ENCODE assay signal across 29 mouse cellular contexts in the genomic region with DNA sequence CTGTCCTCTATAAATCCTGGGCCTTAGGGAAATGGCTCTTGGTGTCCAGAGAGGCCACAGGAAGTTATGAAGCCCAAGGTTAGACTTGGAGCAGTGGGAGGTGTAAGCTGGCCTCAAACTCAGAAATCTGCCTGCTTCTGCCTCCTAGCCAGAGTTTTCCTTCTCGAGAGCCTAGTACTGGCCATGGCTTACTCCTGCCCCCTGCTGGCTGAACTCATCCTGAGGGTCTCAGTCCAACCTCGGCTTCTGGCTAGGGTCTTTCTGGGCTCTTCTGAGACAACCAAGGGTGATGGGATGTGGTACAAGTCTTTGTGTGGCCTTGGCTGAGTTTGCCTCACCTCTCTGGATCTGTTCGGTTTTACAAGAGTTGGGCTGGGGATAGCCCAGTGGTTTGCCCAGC. TPM values are rescaled to one million over a fixed set of nuclear protein-coding genes. Genes with fewer than 3 reads are reported as not detected.
DNase-seq lines count a peak whose midpoint lies in the region; ATAC-seq and TF ChIP-seq lines count a peak whose summit lies in the region.
"Had no signal": no experiment of that assay in that cellular context is flagged by ENCODE, and none has a peak within 500 bp of the region (broad histone marks: within the 10 kb centered on the region; RNA-seq: fewer than 3 reads in every experiment).

No protein-coding gene starts in this region.

- no peaks in the 10 kb centered on the region for H3K9me3 ChIP-seq in liver, embryonic 14.5 days (ENCODE audit: control insufficient read depth, low read length)
- no peaks in the 10 kb centered on the region; the same call in 1 of the 2 replicates for H3K9me3 ChIP-seq in liver, embryonic 12.5 days (replicated peaks)
- H3K9me3 ChIP-seq: hindbrain, embryonic 12.5 days had no signal

- no peaks in the 10 kb centered on the region for H3K27me3 ChIP-seq in liver, embryonic 14.5 days (ENCODE audit: control insufficient read depth, insufficient read depth, low read length)
- peaks cover 11% of the 10 kb centered on the region; the same call in 1 of the 2 replicates for H3K27me3 ChIP-seq in liver, embryonic 12.5 days (replicated peaks)
- H3K27me3 ChIP-seq: hindbrain, embryonic 12.5 days; limb, embryonic 13.5 days; neural tube, embryonic 12.5 days had no signal

- WGBS in liver, embryonic 14.5 days (ENCODE audit: insufficient replicate concordance) = 59% methylated on average over 3 of the region's 3 CpGs
- 64% methylated on average over 3 of the region's 3 CpGs for WGBS in liver, embryonic 12.5 days (ENCODE audit: insufficient replicate concordance)

- no peaks in the 10 kb centered on the region for H3K4me1 ChIP-seq in liver, embryonic 14.5 days (replicated peaks; ENCODE audit: control insufficient read depth in 2 of 2, insufficient read depth in 2 of 2, low read length in 1 of 2)
- no peaks in the 10 kb centered on the region for H3K4me1 ChIP-seq in liver, embryonic 12.5 days

- no peak for DNase-seq in liver, embryonic 14.5 days (ENCODE audit: low read depth in 3 of 3, low spot score in 3 of 3)
- DNase-seq in thymus, postnatal 4 days = peak; percentile 47
- DNase-seq in thymus, adult 18-20 months = no peak
- DNase-seq in R1 (ENCODE audit: low read depth, low spot score) = peak; percentile 42
- no peak for DNase-seq in c-Kit-positive CD71-positive TER-119-positive erythroid progenitor cells, embryonic 14.5 days (ENCODE audit: low spot score)
- DNase-seq in heart, adult 8-10 months (ENCODE audit: low spot score) = no peak
- DNase-seq: adrenal gland, postnatal 10 days; cerebellum, adult 11 months; cerebellum, postnatal 25 days; embryo, embryonic 11 days; heart, postnatal 10 days; layer of hippocampus, postnatal 36 days; lung, adult 2 months; lung, postnatal 4 days had no signal

- H3K4me3 ChIP-seq in liver, embryonic 14.5 days (ENCODE audit: insufficient read depth in 1 of 2, low read depth in 2 of 2, low read length in 2 of 2) = no peak overlapping the region
- H3K4me3 ChIP-seq in liver, embryonic 12.5 days = no peak overlapping the region
- H3K4me3 ChIP-seq: hindbrain, embryonic 12.5 days; limb, embryonic 13.5 days; neural tube, embryonic 12.5 days had no signal

- TF ChIP-seq CTCF in liver, embryonic 14.5 days (IDR thresholded peaks at IDR 0.05; ENCODE audit: low read depth) = peak; percentile 49

- no peaks in the 10 kb centered on the region for H3K36me3 ChIP-seq in liver, embryonic 14.5 days (replicated peaks; ENCODE audit: control insufficient read depth, insufficient read depth, low read depth)
- no peaks in the 10 kb centered on the region for H3K36me3 ChIP-seq in liver, embryonic 12.5 days
- H3K36me3 ChIP-seq: hindbrain, embryonic 12.5 days; limb, embryonic 13.5 days; neural tube, embryonic 12.5 days had no signal

- no peak overlapping the region for H3K9ac ChIP-seq in liver, embryonic 14.5 days (replicated peaks)
- no peak overlapping the region for H3K9ac ChIP-seq in liver, embryonic 12.5 days
- H3K9ac ChIP-seq: hindbrain, embryonic 12.5 days; limb, embryonic 13.5 days; neural tube, embryonic 12.5 days had no signal

- no peak overlapping the region for H3K4me2 ChIP-seq in liver, embryonic 14.5 days (ENCODE audit: low read depth)
- no peak overlapping the region for H3K4me2 ChIP-seq in liver, embryonic 12.5 days
- H3K4me2 ChIP-seq: heart, embryonic 11.5 days; hindbrain, embryonic 12.5 days; limb, embryonic 13.5 days; neural tube, embryonic 12.5 days had no signal

- ATAC-seq in liver, embryonic 14.5 days (ENCODE audit: insufficient read depth) = no peak
- ATAC-seq in liver, embryonic 12.5 days = no peak
- ATAC-seq: activated CD4-positive, CD25-positive, alpha-beta regulatory T cell, adult 4 months; forebrain, embryonic 16.5 days had no signal

- H3K27ac ChIP-seq in liver, embryonic 14.5 days = no peak overlapping the region
- H3K27ac ChIP-seq in liver, embryonic 12.5 days = no peak overlapping the region
- H3K27ac ChIP-seq: hindbrain, embryonic 12.5 days; limb, embryonic 13.5 days; neural tube, embryonic 12.5 days had no signal

- no peak for TF ChIP-seq EP300 in liver, embryonic 14.5 days (IDR thresholded peaks at IDR 0.05; ENCODE audit: low read depth)

RNA-seq across cellular contexts. Expression of gene 4931429L15Rik, which starts 1.8 kb away (rescaled TPM):
- polyA plus RNA-seq in liver, embryonic 14.5 days (2012; rRNA removed) = not detected in 2 replicates
- not detected in 2 replicates for polyA plus RNA-seq in liver, embryonic 14.5 days (2014; fragmentation: Nextera tagmentation; extraction: Ambion mirVana)
- not detected in 2 replicates for polyA plus RNA-seq in liver, embryonic 12.5 days (2016; fragmentation: Nextera tagmentation; extraction: Ambion mirVana)
- total RNA-seq in heart, adult 8-10 months (2022) = not detected
- total RNA-seq: adrenal gland, postnatal 10 days; gastrocnemius, adult 18-20 months; gastrocnemius, postnatal 4 days; heart, postnatal 10 days; layer of hippocampus, postnatal 36 days; left cerebral cortex, postnatal 14 days had no signal
- polyA plus RNA-seq: activated CD4-positive, CD25-positive, alpha-beta regulatory T cell, adult 4 months; brain, embryonic 14.5 days; embryonic facial prominence, embryonic 14.5 days; forebrain, embryonic 16.5 days; heart, embryonic 11.5 days; hindbrain, embryonic 12.5 days; intestine, embryonic 14.5 days; kidney, embryonic 16.5 days; limb, embryonic 13.5 days; lung, adult 2 months; neural tube, embryonic 12.5 days; thymus, postnatal 0 days had no signal

RNA-seq across cellular contexts. Expression of gene Bud13, which starts 35.1 kb away (rescaled TPM):
- polyA plus RNA-seq in liver, embryonic 14.5 days (2012; rRNA removed) = 3.8 and 4.5 TPM in 2 replicates
- 5.5 and 6.2 TPM in 2 replicates for polyA plus RNA-seq in liver, embryonic 14.5 days (2014; fragmentation: Nextera tagmentation; extraction: Ambion mirVana)
- polyA plus RNA-seq in liver, embryonic 12.5 days (2016; fragmentation: Nextera tagmentation; extraction: Ambion mirVana) = 12.3 and 13.2 TPM in 2 replicates
- total RNA-seq in heart, adult 8-10 months (2022) = 1 to 10 TPM; 6.6 to 9.0 (median 8.6) TPM

RNA-seq across cellular contexts. Expression of gene Zpr1, which starts 45.1 kb away (rescaled TPM):
- polyA plus RNA-seq in liver, embryonic 14.5 days (2012; rRNA removed) = 11.5 and 16.4 TPM in 2 replicates
- 28.1 and 28.6 TPM in 2 replicates for polyA plus RNA-seq in liver, embryonic 14.5 days (2014; fragmentation: Nextera tagmentation; extraction: Ambion mirVana)
- polyA plus RNA-seq in liver, embryonic 12.5 days (2016; fragmentation: Nextera tagmentation; extraction: Ambion mirVana) = 55.4 and 56.0 TPM in 2 replicates
- total RNA-seq in heart, adult 8-10 months (2022) = 10 to 100 TPM; 18.3 to 25.1 (median 20.9) TPM

RNA-seq across cellular contexts. Expression of gene Apoa5, which starts 49.5 kb away (rescaled TPM):
- polyA plus RNA-seq in liver, embryonic 14.5 days (2012; rRNA removed) = 0.47 and 0.54 TPM in 2 replicates
- polyA plus RNA-seq in liver, embryonic 14.5 days (2014; fragmentation: Nextera tagmentation; extraction: Ambion mirVana) = 1.1 and 1.2 TPM in 2 replicates
- polyA plus RNA-seq in liver, embryonic 12.5 days (2016; fragmentation: Nextera tagmentation; extraction: Ambion mirVana) = 0.25 and 0.33 TPM in 2 replicates
- not detected for total RNA-seq in heart, adult 8-10 months (2022)
- total RNA-seq: heart, postnatal 10 days; layer of hippocampus, postnatal 36 days; left cerebral cortex, postnatal 14 days had no signal
- polyA plus RNA-seq: activated CD4-positive, CD25-positive, alpha-beta regulatory T cell, adult 4 months; brain, embryonic 14.5 days; embryonic facial prominence, embryonic 14.5 days; forebrain, embryonic 16.5 days; heart, embryonic 11.5 days; intestine, embryonic 14.5 days; kidney, embryonic 16.5 days; limb, embryonic 13.5 days; neural tube, embryonic 12.5 days had no signal

Comparison
In these comparisons a context has a peak if more than half of its experiments do, and no peak if none do; other contexts are left out.
1. DNase-seq: peak in thymus, postnatal 4 days (single experiment) and R1 (single experiment); none in liver, embryonic 14.5 days (0 of 3), thymus, adult 18-20 months (0 of 2), c-Kit-positive CD71-positive TER-119-positive erythroid progenitor cells, embryonic 14.5 days (single experiment) and heart, adult 8-10 months (single experiment).